Mouse (Mus musculus): ENCODE measurements at regions not wholly inside any gene's neighbourhood (a gene's known extent, or its start where the extent isn't known, plus 50 kb on each side); places are given as distances from the start of the nearest gene placed in this dataset.

GRCm38 (mm10) chr12:96323061-96323786, 631.2 kb downstream of the Flrt2 start:
- no peak for ATAC-seq (ENCODE audit: insufficient number of reproducible peaks, insufficient read depth, low FRiP score, low read depth)
- Histone ChIP-seq H3K27ac (replicated peaks in 1 of 2; ENCODE audit: control insufficient read depth in 1 of 2, insufficient read depth in 1 of 2, low read depth in 2 of 2, low read length in 2 of 2) (no peak overlapping the region), H3K4me2 (ENCODE audit: low read length) (no peak overlapping the region), H3K9ac (ENCODE audit: low read length) (no peak overlapping the region), H3K4me1 (ENCODE audit: control insufficient read depth in 2 of 2, insufficient read depth in 2 of 2, low read length in 2 of 2) (no peaks in the 10 kb centered on the region), H3K36me3 (ENCODE audit: control insufficient read depth, insufficient read depth, low read length) (no peaks in the 10 kb centered on the region), H3K9me3 (ENCODE audit: control insufficient read depth, low read length) (no peaks in the 10 kb centered on the region), H3K27me3 (ENCODE audit: control insufficient read depth, insufficient read depth, low read length) (no peaks in the 10 kb centered on the region), H3K4me3 (ENCODE audit: control insufficient read depth in 1 of 2, insufficient read depth in 1 of 2, low read depth in 1 of 2, low read length in 2 of 2) (no peak overlapping the region)
- 63% methylated on average over 10 of the region's 10 CpGs for WGBS

GRCm38 (mm10) chr12:96351143-96351542, 659.1 kb downstream of the Flrt2 start:
- H3K36me3 ChIP-seq (ENCODE audit: control insufficient read depth, insufficient read depth, low read length) = no peaks in the 10 kb centered on the region
- no peaks in the 10 kb centered on the region for H3K27me3 ChIP-seq (ENCODE audit: control insufficient read depth, insufficient read depth, low read length)
- H3K27ac ChIP-seq (replicated peaks in 1 of 2; ENCODE audit: control insufficient read depth in 1 of 2, insufficient read depth in 1 of 2, low read depth in 2 of 2, low read length in 2 of 2) = no peak overlapping the region
- no peak for ATAC-seq (ENCODE audit: insufficient number of reproducible peaks, insufficient read depth, low FRiP score, low read depth)
- no peaks in the 10 kb centered on the region for H3K9me3 ChIP-seq (ENCODE audit: control insufficient read depth, low read length)
- no peak overlapping the region for H3K4me3 ChIP-seq (ENCODE audit: control insufficient read depth in 1 of 2, insufficient read depth in 1 of 2, low read depth in 1 of 2, low read length in 2 of 2)
- H3K4me1 ChIP-seq (ENCODE audit: control insufficient read depth in 2 of 2, insufficient read depth in 2 of 2, low read length in 2 of 2) = no peaks in the 10 kb centered on the region
- no peak overlapping the region for H3K9ac ChIP-seq (ENCODE audit: low read length)
- no peak overlapping the region for H3K4me2 ChIP-seq (ENCODE audit: low read length)
- 73% methylated on average over 3 of the region's 3 CpGs for WGBS

- no peaks in the 10 kb centered on the region for H3K27me3 ChIP-seq (ENCODE audit: control insufficient read depth, insufficient read depth, low read length)
- no peak overlapping the region for H3K4me2 ChIP-seq (ENCODE audit: low read length)
- H3K4me1 ChIP-seq (ENCODE audit: control insufficient read depth in 2 of 2, insufficient read depth in 2 of 2, low read length in 2 of 2) = no peaks in the 10 kb centered on the region
- H3K4me3 ChIP-seq (ENCODE audit: control insufficient read depth in 1 of 2, insufficient read depth in 1 of 2, low read depth in 1 of 2, low read length in 2 of 2) = no peak overlapping the region
- no peak overlapping the region for H3K27ac ChIP-seq (replicated peaks in 1 of 2; ENCODE audit: control insufficient read depth in 1 of 2, insufficient read depth in 1 of 2, low read depth in 2 of 2, low read length in 2 of 2)
- H3K9ac ChIP-seq (ENCODE audit: low read length) = no peak overlapping the region
- WGBS = 63% methylated on average over 3 of the region's 3 CpGs
- no peaks in the 10 kb centered on the region for H3K36me3 ChIP-seq (ENCODE audit: control insufficient read depth, insufficient read depth, low read length)
- ATAC-seq (ENCODE audit: insufficient number of reproducible peaks, insufficient read depth, low FRiP score, low read depth) = no peak
- no peaks in the 10 kb centered on the region for H3K9me3 ChIP-seq (ENCODE audit: control insufficient read depth, low read length)
Observed at GRCm38 (mm10) chr12:96378924-96379323, 686.9 kb downstream of the Flrt2 start.

GRCm38 (mm10) chr12:96419104-96419503, 727.1 kb downstream of the Flrt2 start:
- no peak overlapping the region for H3K4me3 ChIP-seq (ENCODE audit: control insufficient read depth in 1 of 2, insufficient read depth in 1 of 2, low read depth in 1 of 2, low read length in 2 of 2)
- 44% methylated on average over 3 of the region's 3 CpGs for WGBS
- no peak overlapping the region for H3K4me2 ChIP-seq (ENCODE audit: low read length)
- no peaks in the 10 kb centered on the region for H3K27me3 ChIP-seq (ENCODE audit: control insufficient read depth, insufficient read depth, low read length)
- no peaks in the 10 kb centered on the region for H3K4me1 ChIP-seq (ENCODE audit: control insufficient read depth in 2 of 2, insufficient read depth in 2 of 2, low read length in 2 of 2)
- no peaks in the 10 kb centered on the region for H3K9me3 ChIP-seq (ENCODE audit: control insufficient read depth, low read length)
- ATAC-seq (ENCODE audit: insufficient number of reproducible peaks, insufficient read depth, low FRiP score, low read depth) = no peak
- no peaks in the 10 kb centered on the region for H3K36me3 ChIP-seq (ENCODE audit: control insufficient read depth, insufficient read depth, low read length)
- no peak overlapping the region for H3K9ac ChIP-seq (ENCODE audit: low read length)
- H3K27ac ChIP-seq (replicated peaks in 1 of 2; ENCODE audit: control insufficient read depth in 1 of 2, insufficient read depth in 1 of 2, low read depth in 2 of 2, low read length in 2 of 2) = no peak overlapping the region

GRCm38 (mm10) chr12:96419567-96419966, 727.5 kb downstream of the Flrt2 start:
- no peak overlapping the region for H3K4me3 ChIP-seq (ENCODE audit: control insufficient read depth in 1 of 2, insufficient read depth in 1 of 2, low read depth in 1 of 2, low read length in 2 of 2)
- no peaks in the 10 kb centered on the region for H3K36me3 ChIP-seq (ENCODE audit: control insufficient read depth, insufficient read depth, low read length)
- ATAC-seq (ENCODE audit: insufficient number of reproducible peaks, insufficient read depth, low FRiP score, low read depth) = no peak
- no peaks in the 10 kb centered on the region for H3K9me3 ChIP-seq (ENCODE audit: control insufficient read depth, low read length)
- H3K27ac ChIP-seq (replicated peaks in 1 of 2; ENCODE audit: control insufficient read depth in 1 of 2, insufficient read depth in 1 of 2, low read depth in 2 of 2, low read length in 2 of 2) = no peak overlapping the region
- H3K9ac ChIP-seq (ENCODE audit: low read length) = no peak overlapping the region
- H3K27me3 ChIP-seq (ENCODE audit: control insufficient read depth, insufficient read depth, low read length) = no peaks in the 10 kb centered on the region
- H3K4me1 ChIP-seq (ENCODE audit: control insufficient read depth in 2 of 2, insufficient read depth in 2 of 2, low read length in 2 of 2) = no peaks in the 10 kb centered on the region
- H3K4me2 ChIP-seq (ENCODE audit: low read length) = no peak overlapping the region

GRCm38 (mm10) chr12:96427589-96427988, 735.6 kb downstream of the Flrt2 start:
- Histone ChIP-seq H3K4me1 (ENCODE audit: control insufficient read depth in 2 of 2, insufficient read depth in 2 of 2, low read length in 2 of 2) (no peaks in the 10 kb centered on the region), H3K9me3 (ENCODE audit: control insufficient read depth, low read length) (no peaks in the 10 kb centered on the region), H3K27ac (replicated peaks in 1 of 2; ENCODE audit: control insufficient read depth in 1 of 2, insufficient read depth in 1 of 2, low read depth in 2 of 2, low read length in 2 of 2) (no peak overlapping the region), H3K27me3 (ENCODE audit: control insufficient read depth, insufficient read depth, low read length) (no peaks in the 10 kb centered on the region), H3K4me3 (ENCODE audit: control insufficient read depth in 1 of 2, insufficient read depth in 1 of 2, low read depth in 1 of 2, low read length in 2 of 2) (no peak overlapping the region), H3K36me3 (ENCODE audit: control insufficient read depth, insufficient read depth, low read length) (no peaks in the 10 kb centered on the region), H3K4me2 (ENCODE audit: low read length) (no peak overlapping the region), H3K9ac (ENCODE audit: low read length) (no peak overlapping the region)
- WGBS = 59% methylated on average over 3 of the region's 3 CpGs
- ATAC-seq (ENCODE audit: insufficient number of reproducible peaks, insufficient read depth, low FRiP score, low read depth) = no peak

GRCm38 (mm10) chr12:96442546-96442945, 750.5 kb downstream of the Flrt2 start:
- no peak overlapping the region for H3K9ac ChIP-seq (ENCODE audit: low read length)
- H3K9me3 ChIP-seq (ENCODE audit: control insufficient read depth, low read length) = no peaks in the 10 kb centered on the region
- no peak for ATAC-seq (ENCODE audit: insufficient number of reproducible peaks, insufficient read depth, low FRiP score, low read depth)
- H3K4me1 ChIP-seq (ENCODE audit: control insufficient read depth in 2 of 2, insufficient read depth in 2 of 2, low read length in 2 of 2) = no peaks in the 10 kb centered on the region
- 64% methylated on average over 3 of the region's 3 CpGs for WGBS
- no peaks in the 10 kb centered on the region for H3K27me3 ChIP-seq (ENCODE audit: control insufficient read depth, insufficient read depth, low read length)
- no peak overlapping the region for H3K4me3 ChIP-seq (ENCODE audit: control insufficient read depth in 1 of 2, insufficient read depth in 1 of 2, low read depth in 1 of 2, low read length in 2 of 2)
- H3K36me3 ChIP-seq (ENCODE audit: control insufficient read depth, insufficient read depth, low read length) = no peaks in the 10 kb centered on the region
- H3K27ac ChIP-seq (replicated peaks in 1 of 2; ENCODE audit: control insufficient read depth in 1 of 2, insufficient read depth in 1 of 2, low read depth in 2 of 2, low read length in 2 of 2) = no peak overlapping the region
- H3K4me2 ChIP-seq (ENCODE audit: low read length) = no peak overlapping the region

GRCm38 (mm10) chr12:96453374-96453773, 761.3 kb downstream of the Flrt2 start:
- Histone ChIP-seq H3K27ac (replicated peaks in 1 of 2; ENCODE audit: control insufficient read depth in 1 of 2, insufficient read depth in 1 of 2, low read depth in 2 of 2, low read length in 2 of 2) (no peak overlapping the region), H3K9ac (ENCODE audit: low read length) (no peak overlapping the region), H3K4me3 (ENCODE audit: control insufficient read depth in 1 of 2, insufficient read depth in 1 of 2, low read depth in 1 of 2, low read length in 2 of 2) (no peak overlapping the region), H3K4me2 (ENCODE audit: low read length) (no peak overlapping the region), H3K9me3 (ENCODE audit: control insufficient read depth, low read length) (no peaks in the 10 kb centered on the region), H3K27me3 (ENCODE audit: control insufficient read depth, insufficient read depth, low read length) (no peaks in the 10 kb centered on the region), H3K36me3 (ENCODE audit: control insufficient read depth, insufficient read depth, low read length) (no peaks in the 10 kb centered on the region), H3K4me1 (ENCODE audit: control insufficient read depth in 2 of 2, insufficient read depth in 2 of 2, low read length in 2 of 2) (no peaks in the 10 kb centered on the region)
- no peak for ATAC-seq (ENCODE audit: insufficient number of reproducible peaks, insufficient read depth, low FRiP score, low read depth)
- 51% methylated on average over 3 of the region's 3 CpGs for WGBS

Measured in heart, embryonic 14.5 days (tissue).